Mouse (Mus musculus) spleen, postnatal 14 days (tissue): ENCODE data around the gene Kbtbd13.

Experiments used
- DNase-seq, 2 experiments: peaks; one replicate each; pipeline ENCODE4 v3.0.0; 2021 to 2022; ENCODE audit warnings: low spot score in 2 of 2

Gene Kbtbd13

DNA sequence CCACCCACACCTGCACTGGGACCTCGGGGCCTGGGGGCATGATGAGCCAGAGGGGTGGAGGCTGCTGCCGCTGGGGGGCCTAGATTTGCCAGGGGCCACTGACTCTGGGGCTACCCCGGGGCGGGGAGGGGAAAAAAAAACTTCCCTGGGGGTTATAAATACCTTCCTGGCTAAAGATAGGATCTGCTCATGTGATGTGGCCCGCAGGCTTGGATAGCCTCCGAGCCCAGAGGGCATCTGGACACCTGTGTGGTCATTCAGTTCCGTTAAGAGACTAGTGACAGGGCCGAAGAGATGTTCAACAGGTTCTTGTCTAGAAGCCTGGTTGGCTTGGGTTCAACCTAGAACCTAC is at the start of gene Kbtbd13:
TSS of gene Kbtbd13 (minus strand) at position 40 of the 352 bp plus-strand sequence.
- DNase-seq = no peak

GRCm38 (mm10) chr9:65435671-65436301 is 44.3 kb upstream of the Kbtbd13 start, which contains the start of gene Mtfmt:
Gene Mtfmt (plus strand): TSS chr9:65435782.
- DNase-seq = peak; percentile 89 to 94

DNA sequence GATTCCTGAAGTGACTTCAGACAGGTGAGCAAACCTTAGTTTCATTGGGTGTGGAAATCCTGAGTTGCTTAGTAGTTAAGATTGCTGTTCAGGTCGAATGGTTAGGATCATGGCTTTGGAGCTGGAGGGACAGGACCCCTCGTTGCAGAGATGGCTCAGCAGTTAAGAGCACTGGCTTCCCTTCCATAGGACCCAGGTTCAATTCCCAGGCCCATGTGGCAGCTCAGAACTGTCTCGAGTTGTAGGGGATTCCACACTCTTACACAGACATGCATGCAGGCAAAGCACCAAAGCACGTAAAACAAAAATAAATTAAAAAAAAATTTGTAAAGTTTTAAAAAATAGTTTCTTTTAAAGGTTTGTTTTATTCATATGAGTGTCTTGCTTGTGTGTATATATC is 43.8 kb upstream of the Kbtbd13 start:
- DNase-seq = no peak

DNA sequence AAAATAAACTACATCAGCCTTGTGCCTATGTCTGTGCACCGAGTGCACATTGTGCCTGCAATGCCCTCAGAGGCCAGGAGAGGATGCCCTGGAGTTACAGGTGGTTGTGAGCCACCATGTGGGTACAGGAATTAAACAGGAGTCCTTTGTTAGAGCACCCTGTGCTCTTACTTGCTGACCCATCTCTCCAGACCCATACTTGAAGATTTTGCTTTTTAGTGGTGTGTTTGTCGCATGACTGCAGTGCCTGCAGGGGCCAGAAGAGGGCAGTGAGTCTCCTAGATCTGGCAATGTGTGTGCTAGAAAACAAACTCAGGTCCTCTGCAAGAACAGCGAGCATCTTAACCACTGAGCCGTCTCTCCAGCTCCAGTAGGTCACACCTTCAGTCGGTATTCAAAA is 42.7 kb upstream of the Kbtbd13 start:
- DNase-seq = peak; percentile 40 to 62

GRCm38 (mm10) chr9:65432236-65432635 is 40.8 kb upstream of the Kbtbd13 start:
- peak; percentile 57 to 73 for DNase-seq

DNA sequence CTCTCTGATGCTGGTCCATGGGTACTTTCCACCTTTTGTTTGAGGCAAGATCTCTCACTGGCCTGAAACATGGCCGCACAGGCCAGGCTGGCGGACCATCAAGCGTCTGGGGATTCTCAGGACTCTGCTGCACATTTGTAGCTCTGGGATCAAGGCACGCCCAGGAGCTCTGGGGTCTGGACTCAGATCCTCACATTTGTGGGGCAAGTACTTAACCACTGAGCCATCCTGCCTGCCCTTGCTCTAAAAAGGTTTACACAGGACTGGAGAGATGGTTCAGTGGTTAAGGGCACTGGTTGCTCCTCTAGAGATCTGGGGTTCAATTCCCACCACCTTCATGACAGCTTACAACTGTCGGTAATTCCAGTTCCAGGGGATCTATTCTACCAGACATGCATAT is 39.5 kb upstream of the Kbtbd13 start:
- DNase-seq = no peak

DNA sequence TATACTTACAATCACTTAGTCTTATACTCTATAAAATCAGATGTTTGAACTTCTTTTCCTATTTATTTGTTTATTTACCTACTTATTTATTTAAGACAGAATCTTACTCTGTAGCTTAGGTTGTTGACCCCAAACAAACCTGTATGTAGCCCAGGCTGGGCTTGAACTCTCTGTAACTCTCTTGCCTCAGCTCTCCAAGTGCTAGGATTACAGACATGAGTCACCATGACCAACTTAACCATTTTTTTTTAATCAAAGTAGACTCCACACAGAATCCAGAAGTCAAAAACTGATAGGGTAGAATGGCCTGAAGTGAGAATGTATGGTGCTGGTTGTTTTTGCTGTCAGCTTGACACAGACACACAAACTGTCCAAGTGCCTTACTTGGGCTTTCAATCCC is 38.9 kb upstream of the Kbtbd13 start:
- DNase-seq = no peak

- DNase-seq = no peak
These were observed 36.6 kb upstream of the Kbtbd13 start for GRCm38 (mm10) chr9:65428003-65428402.

DNA sequence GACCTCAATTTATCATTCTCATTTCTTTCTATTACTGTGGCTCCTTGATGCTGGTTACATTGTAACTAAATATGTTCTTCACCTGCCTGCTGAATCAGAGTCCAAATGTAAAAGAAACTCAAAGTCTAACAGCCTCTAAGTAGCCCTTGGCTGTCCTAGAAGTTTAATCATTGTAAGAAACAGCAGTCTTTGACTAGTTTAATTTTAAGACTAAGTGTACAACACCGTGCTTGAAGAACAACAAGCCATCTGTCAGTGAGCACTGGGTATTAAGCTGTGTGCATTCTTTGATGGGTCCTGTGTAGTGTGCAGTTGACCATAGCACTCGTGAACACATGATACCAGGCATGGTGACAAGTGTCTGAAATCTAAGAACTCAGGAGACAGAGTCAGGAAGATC is 36.1 kb upstream of the Kbtbd13 start:
- DNase-seq = no peak

DNA sequence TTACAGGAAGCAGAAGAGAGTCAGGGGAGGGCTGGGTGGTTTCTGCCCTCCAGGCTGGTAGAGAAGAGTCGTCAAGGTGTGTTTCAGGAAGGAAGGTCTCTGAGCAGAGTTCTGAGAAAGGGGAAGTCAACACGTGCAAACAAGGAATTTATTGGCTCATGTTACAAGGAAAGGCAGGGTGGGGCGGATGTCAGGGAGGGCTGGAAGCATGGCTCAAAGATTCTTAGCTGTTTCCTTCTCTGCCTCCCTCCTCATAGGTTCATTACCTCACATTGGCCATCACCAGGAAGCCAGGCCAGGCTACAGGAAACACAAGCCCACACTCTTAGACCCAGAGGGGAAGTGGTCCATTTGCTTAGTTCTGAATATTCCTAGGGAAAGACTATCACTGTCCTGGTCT is 32.9 kb upstream of the Kbtbd13 start:
- DNase-seq = no peak

DNA sequence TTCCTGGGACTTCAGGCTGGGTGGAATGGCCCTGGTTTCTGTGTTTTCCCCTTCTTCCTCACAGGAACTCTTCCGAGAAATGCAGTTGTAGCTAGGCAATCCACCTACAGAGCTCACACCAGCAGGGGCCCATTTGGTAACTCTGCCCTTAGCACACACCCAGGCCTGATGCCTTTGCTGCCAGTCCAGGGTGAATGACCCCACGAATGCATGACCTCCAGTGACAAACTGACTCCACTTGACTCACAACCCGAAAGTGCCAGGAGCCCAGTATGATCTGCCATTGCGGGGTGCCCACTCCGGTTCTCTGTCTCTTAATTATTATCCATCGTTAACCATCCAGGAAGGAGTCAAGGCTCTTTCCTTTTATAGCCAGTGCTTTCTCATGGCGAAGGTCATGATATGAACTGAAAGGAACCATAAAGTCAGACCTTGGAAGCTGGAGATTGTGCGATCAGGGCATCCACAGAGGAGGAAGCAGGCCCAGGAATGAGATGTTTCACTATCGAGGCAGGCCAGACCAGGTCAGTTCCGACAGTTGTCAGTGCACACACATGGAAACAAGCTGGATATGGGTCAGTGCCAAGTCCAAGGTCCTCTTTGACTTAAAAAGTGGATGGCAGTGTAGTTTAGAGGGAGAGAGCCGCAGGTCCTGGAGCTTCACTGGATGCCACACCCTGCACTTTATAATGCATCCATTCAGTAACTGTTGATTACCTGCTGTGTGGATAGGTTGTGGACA is 31.5 kb upstream of the Kbtbd13 start, which contains the start of gene Slc51b:
TSS of gene Slc51b (minus strand) at position 196 of the 742 bp plus-strand sequence.
- DNase-seq = no peak

DNA sequence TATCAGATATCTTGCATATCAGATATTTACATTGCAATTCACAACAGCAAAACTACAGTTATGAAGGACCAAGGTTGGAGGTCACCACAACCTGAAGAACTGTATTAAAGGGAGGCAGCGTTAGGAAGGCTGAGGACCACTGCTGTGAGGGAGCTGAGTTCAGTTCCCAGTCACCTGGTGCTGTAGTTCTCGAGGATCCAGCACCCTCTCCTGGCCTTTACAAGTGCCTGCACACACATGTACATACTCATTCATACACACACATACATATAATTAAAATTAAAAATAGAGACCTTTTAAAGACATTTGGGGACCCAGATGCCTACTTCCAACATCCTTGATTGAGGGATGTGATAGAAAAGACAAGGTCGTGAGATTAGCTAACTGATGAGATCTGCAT is 28.2 kb upstream of the Kbtbd13 start:
- DNase-seq = no peak

DNA sequence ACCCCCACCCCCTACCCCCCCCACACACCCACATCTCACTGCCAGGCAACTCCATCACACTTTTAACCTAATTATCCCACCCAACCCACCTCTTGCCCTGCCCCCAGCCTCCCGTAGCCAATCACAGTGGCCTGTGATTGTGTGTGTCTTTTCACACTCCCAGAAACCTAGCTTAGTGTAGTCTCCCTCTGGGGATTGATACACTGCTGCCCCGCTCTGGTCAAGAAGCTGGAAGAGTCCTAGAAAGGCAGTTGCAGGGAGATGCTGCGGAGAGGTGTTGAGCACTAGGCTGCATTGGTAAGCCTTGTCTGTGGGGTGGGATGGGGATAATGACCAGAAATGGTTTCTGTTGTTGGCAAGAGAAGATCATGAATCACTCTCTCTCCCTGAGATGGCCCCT is 26.3 kb upstream of the Kbtbd13 start:
- no peak for DNase-seq

- no peak for DNase-seq
These were observed 19.9 kb upstream of the Kbtbd13 start for GRCm38 (mm10) chr9:65411326-65411725.

DNA sequence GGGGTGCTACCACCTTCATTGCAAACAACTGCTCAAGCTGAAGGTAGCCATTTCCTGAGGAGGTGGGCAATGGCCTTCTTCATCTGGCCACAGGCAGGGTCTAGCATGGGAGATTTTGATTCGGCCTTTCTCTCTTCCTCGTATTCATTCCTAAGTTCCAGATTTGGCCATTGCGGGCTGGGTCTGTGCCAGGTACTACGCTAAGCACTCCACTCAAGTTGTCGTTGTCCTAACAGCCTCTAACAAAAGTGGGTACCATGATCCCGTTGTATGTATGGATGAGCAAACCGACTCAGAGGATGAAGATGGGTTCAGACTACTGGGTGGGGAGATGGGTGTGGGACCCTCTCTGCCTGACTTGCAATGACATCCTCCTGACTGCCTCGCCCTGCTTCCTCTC is 18.9 kb upstream of the Kbtbd13 start:
- DNase-seq = no peak

GRCm38 (mm10) chr9:65408871-65409295 is 17.4 kb upstream of the Kbtbd13 start:
- no peak for DNase-seq

- no peak for DNase-seq
These were observed 16.4 kb upstream of the Kbtbd13 start for GRCm38 (mm10) chr9:65407861-65408260.

DNA sequence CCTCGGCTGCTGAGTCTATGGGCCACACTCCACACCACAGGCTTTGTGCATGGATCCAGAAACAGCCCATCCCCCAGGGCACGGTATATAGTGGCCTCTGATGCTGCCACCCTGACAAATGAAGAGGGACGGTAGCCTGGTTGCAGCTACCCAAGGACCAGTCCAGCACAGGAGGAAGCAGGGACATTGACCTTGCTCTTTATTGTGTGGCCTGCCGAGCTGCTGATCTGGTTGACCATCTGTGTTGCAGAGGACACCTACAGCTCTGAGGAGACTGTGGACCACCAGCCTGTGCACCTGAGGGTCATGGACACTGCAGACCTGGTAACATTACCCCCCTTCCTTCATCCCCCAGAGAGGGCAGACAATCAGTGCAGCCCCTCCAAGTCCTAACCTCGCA is 15.9 kb upstream of the Kbtbd13 start:
- no peak for DNase-seq

DNA sequence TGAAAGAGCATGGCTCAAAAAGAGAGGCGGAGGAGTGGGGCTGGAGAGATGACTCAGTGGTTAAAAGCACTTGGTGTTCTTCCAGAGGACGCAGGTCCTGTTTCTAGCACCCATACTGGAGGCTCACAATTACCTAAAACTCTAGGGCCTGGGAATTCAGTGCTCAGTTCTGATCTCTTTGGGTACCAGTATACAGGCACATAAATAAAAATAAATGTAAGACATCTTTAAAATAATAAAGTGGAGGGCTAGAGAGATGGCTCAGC is 13.7 kb upstream of the Kbtbd13 start:
- DNase-seq = no peak

GRCm38 (mm10) chr9:65404331-65405183 is 13.1 kb upstream of the Kbtbd13 start:
- DNase-seq = peak in 1 of 2 experiments; percentile 11

- DNase-seq = no peak
These were observed 8.5 kb upstream of the Kbtbd13 start for GRCm38 (mm10) chr9:65399934-65400333.

GRCm38 (mm10) chr9:65398279-65398678 is 6.8 kb upstream of the Kbtbd13 start, which contains the start of gene Rasl12:
Gene Rasl12 (plus strand): TSS chr9:65398506.
- DNase-seq = peak in 1 of 2 experiments; percentile 10

DNA sequence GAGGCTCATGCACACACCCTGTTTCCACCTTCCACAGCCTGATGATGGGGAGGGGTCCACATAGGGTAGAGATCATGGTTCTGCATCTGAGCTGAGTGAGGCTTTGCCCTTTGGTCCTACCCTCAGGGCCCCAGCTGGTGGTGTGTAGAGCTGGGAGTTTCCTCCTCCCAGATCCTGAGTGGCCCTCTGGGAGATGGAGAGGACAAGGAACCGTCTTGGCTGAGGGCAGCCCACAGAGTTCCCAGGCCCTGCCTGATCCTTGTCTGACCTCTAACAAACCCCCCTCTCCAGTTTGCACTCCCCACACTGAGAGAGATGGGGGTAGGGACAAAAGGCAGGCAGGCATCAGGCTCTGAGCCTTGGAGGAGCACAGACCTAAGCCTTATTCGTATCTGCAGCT is 2.9 kb upstream of the Kbtbd13 start:
- no peak for DNase-seq
